Mouse (Mus musculus): ENCODE measurements around the gene Hist1h2bf.

- TF ChIP-seq POLR2A (IDR thresholded peaks at IDR 0.05; ENCODE audit: borderline replicate concordance, extremely low read depth, low read depth, low read length) (no peak), CTCF (IDR thresholded peaks at IDR 0.05; ENCODE audit: insufficient read depth, low read length) (no peak)
Observed at GRCm38 (mm10) chr13:23534368-23535131, 39.4 kb downstream of the Hist1h2bf start.
